Mouse (Mus musculus): ENCODE results near the gene Phf24. TPM values are rescaled to one million over a fixed set of nuclear protein-coding genes. Genes with fewer than 3 reads are reported as not detected.

The Phf24 gene
- total and polyA plus RNA-seq, 3 experiments, result 0.04 to 0.98 TPM; not detected in 1

- Histone ChIP-seq H3K4me3 (ENCODE audit: low read depth, low read length) (no peak overlapping the region), H3K36me3 (replicated peaks) (no peaks in the 10 kb centered on the region), H3K9me3 (replicated peaks) (no peaks in the 10 kb centered on the region), H3K27me3 (ENCODE audit: insufficient read depth, low read length) (no peaks in the 10 kb centered on the region), H3K4me1 (ENCODE audit: insufficient read depth, low read depth, low read length) (peaks cover 9% of the 10 kb centered on the region)
- DNase-seq (ENCODE audit: low spot score) (no peak), ATAC-seq (ENCODE audit: extremely low read depth, insufficient number of reproducible peaks, low FRiP score, poor library complexity, severe bottlenecking) (no peak)
- no peak for TF ChIP-seq GATA2 (IDR thresholded peaks at IDR 0.05; ENCODE audit: borderline replicate concordance, low read depth, low read length)
- no peak for TF ChIP-seq POLR2AphosphoS5 (IDR thresholded peaks at IDR 0.05; ENCODE audit: insufficient replicate concordance, low read depth, low read length)
- no peak for TF ChIP-seq GATA1 (IDR thresholded peaks at IDR 0.05; ENCODE audit: borderline replicate concordance, low read length)
- no peak for TF ChIP-seq CTCF (IDR thresholded peaks at IDR 0.05; ENCODE audit: low read depth, low read length)
- TF ChIP-seq TAL1 (conservative IDR thresholded peaks at IDR 0.05; ENCODE audit: low read depth, low read length), result no peak
Observed at GRCm38 (mm10) chr4:42888806-42889205, 27.7 kb upstream of the Phf24 start.

GRCm38 (mm10) chr4:42891176-42891575 lies 25.3 kb upstream of the Phf24 start:
- no peaks in the 10 kb centered on the region for H3K9me3 ChIP-seq (replicated peaks)
- DNase-seq (ENCODE audit: low spot score) (no peak), ATAC-seq (ENCODE audit: extremely low read depth, insufficient number of reproducible peaks, low FRiP score, poor library complexity, severe bottlenecking) (no peak)
- H3K27me3 ChIP-seq (ENCODE audit: insufficient read depth, low read length), result no peaks in the 10 kb centered on the region
- H3K4me1 ChIP-seq (ENCODE audit: insufficient read depth, low read depth, low read length), result peaks cover 10% of the 10 kb centered on the region; the same call in 1 of the 2 replicates
- no peak overlapping the region for H3K4me3 ChIP-seq (ENCODE audit: low read depth, low read length)
- no peaks in the 10 kb centered on the region for H3K36me3 ChIP-seq (replicated peaks)
- TF ChIP-seq GATA2 (IDR thresholded peaks at IDR 0.05; ENCODE audit: borderline replicate concordance, low read depth, low read length), result no peak
- no peak for TF ChIP-seq TAL1 (conservative IDR thresholded peaks at IDR 0.05; ENCODE audit: low read depth, low read length)
- TF ChIP-seq CTCF (IDR thresholded peaks at IDR 0.05; ENCODE audit: low read depth, low read length), result no peak

- Histone ChIP-seq H3K4me1 (ENCODE audit: insufficient read depth, low read depth, low read length) (peaks cover 10% of the 10 kb centered on the region; the same call in 1 of the 2 replicates), H3K27me3 (ENCODE audit: insufficient read depth, low read length) (no peaks in the 10 kb centered on the region; the same call in 1 of the 2 replicates), H3K4me3 (ENCODE audit: low read depth, low read length) (no peak overlapping the region), H3K36me3 (replicated peaks) (no peaks in the 10 kb centered on the region), H3K9me3 (replicated peaks) (no peaks in the 10 kb centered on the region)
- ATAC-seq (ENCODE audit: extremely low read depth, insufficient number of reproducible peaks, low FRiP score, poor library complexity, severe bottlenecking) (no peak), DNase-seq (ENCODE audit: low spot score) (no peak)
- TF ChIP-seq GATA1 (IDR thresholded peaks at IDR 0.05; ENCODE audit: borderline replicate concordance, low read length), result no peak
- TF ChIP-seq TAL1 (conservative IDR thresholded peaks at IDR 0.05; ENCODE audit: low read depth, low read length), result no peak
- TF ChIP-seq CTCF (IDR thresholded peaks at IDR 0.05; ENCODE audit: low read depth, low read length), result no peak
- TF ChIP-seq GATA2 (IDR thresholded peaks at IDR 0.05; ENCODE audit: borderline replicate concordance, low read depth, low read length), result no peak
- TF ChIP-seq POLR2AphosphoS5 (IDR thresholded peaks at IDR 0.05; ENCODE audit: insufficient replicate concordance, low read depth, low read length), result no peak
Observed at GRCm38 (mm10) chr4:42895118-42895517, 21.3 kb upstream of the Phf24 start.

DNA sequence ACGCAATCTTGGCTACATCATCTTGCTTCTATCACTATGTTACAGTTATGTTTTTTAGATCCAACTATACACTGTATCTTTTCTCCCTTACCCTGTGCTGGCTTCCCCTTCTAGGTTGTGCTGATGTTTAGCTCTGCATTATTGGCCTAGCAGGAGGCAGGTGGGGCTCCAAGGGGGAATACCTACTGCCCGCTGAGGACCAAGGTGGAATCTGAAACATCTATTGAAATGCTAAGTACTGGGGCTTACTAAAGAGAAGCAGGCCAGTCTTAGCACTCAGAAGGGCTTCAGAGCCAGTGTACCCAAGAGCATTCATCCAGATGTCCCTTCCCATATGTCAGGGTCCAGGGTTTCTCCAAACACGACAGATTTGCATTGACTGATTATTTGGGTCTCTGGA lies 17.5 kb upstream of the Phf24 start:
- TF ChIP-seq CTCF (IDR thresholded peaks at IDR 0.05; ENCODE audit: low read depth, low read length), result no peak
- TF ChIP-seq POLR2AphosphoS5 (IDR thresholded peaks at IDR 0.05; ENCODE audit: insufficient replicate concordance, low read depth, low read length), result no peak
- TF ChIP-seq TAL1 (conservative IDR thresholded peaks at IDR 0.05; ENCODE audit: low read depth, low read length), result no peak
- TF ChIP-seq GATA2 (IDR thresholded peaks at IDR 0.05; ENCODE audit: borderline replicate concordance, low read depth, low read length), result no peak
- no peak for TF ChIP-seq GATA1 (IDR thresholded peaks at IDR 0.05; ENCODE audit: borderline replicate concordance, low read length)
- DNase-seq (ENCODE audit: low spot score), result no peak
- Histone ChIP-seq H3K36me3 (replicated peaks) (no peaks in the 10 kb centered on the region), H3K27me3 (ENCODE audit: insufficient read depth, low read length) (no peaks in the 10 kb centered on the region; the same call in none of the 2 replicates), H3K4me3 (ENCODE audit: low read depth, low read length) (no peak overlapping the region), H3K4me1 (ENCODE audit: insufficient read depth, low read depth, low read length) (peaks cover 28% of the 10 kb centered on the region), H3K9me3 (replicated peaks) (no peaks in the 10 kb centered on the region)
- no peak for ATAC-seq (ENCODE audit: extremely low read depth, insufficient number of reproducible peaks, low FRiP score, poor library complexity, severe bottlenecking)

DNA sequence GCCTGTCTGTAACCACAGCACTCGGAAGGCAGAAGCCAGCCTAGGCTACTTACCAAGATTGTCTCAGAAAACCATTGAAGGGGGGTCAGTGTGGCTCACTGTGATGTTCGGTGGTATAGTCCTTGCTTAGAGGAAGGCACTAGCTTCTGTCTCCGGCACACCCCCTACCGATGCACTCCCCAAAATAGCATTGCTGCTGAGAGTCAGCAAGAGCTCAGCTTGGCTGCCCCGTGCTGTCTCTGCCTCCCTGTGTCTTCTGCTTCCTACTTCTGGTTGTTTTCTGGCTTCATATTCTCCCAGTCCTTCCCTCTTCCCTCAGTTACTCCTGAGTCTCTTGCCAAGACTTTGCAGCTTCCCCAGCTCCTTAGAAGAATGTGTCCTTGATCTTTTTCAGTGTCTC lies 15.6 kb upstream of the Phf24 start:
- no peak for TF ChIP-seq GATA1 (IDR thresholded peaks at IDR 0.05; ENCODE audit: borderline replicate concordance, low read length)
- TF ChIP-seq CTCF (IDR thresholded peaks at IDR 0.05; ENCODE audit: low read depth, low read length), result no peak
- TF ChIP-seq TAL1 (conservative IDR thresholded peaks at IDR 0.05; ENCODE audit: low read depth, low read length), result no peak
- no peak for TF ChIP-seq POLR2AphosphoS5 (IDR thresholded peaks at IDR 0.05; ENCODE audit: insufficient replicate concordance, low read depth, low read length)
- TF ChIP-seq GATA2 (IDR thresholded peaks at IDR 0.05; ENCODE audit: borderline replicate concordance, low read depth, low read length), result no peak
- no peaks in the 10 kb centered on the region; the same call in none of the 2 replicates for H3K27me3 ChIP-seq (ENCODE audit: insufficient read depth, low read length)
- no peak for ATAC-seq (ENCODE audit: extremely low read depth, insufficient number of reproducible peaks, low FRiP score, poor library complexity, severe bottlenecking)
- no peak for DNase-seq (ENCODE audit: low spot score)
- H3K4me3 ChIP-seq (ENCODE audit: low read depth, low read length), result no peak overlapping the region
- no peaks in the 10 kb centered on the region for H3K36me3 ChIP-seq (replicated peaks)
- H3K4me1 ChIP-seq (ENCODE audit: insufficient read depth, low read depth, low read length), result peaks cover 29% of the 10 kb centered on the region
- no peaks in the 10 kb centered on the region for H3K9me3 ChIP-seq (replicated peaks)

DNA sequence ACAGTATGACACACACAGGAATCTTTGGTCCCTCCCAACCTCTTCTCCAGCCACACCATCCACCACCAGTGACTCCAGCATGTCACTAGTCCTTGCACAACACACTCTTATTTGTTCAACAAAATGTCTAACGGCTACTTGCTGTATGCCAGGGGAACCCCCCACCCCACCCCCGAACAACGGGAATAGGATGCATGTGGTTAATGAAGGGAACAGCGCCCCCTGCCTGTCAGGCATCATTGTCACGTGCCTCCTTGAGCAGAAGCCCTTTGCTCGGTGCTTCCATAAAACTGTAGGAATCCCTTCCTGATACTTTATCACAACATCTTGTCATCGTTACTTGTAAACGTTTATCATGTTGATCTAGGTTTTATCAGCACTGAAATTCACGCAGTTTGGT lies 14.3 kb upstream of the Phf24 start:
- H3K36me3 ChIP-seq (replicated peaks), result no peaks in the 10 kb centered on the region
- no peaks in the 10 kb centered on the region; the same call in none of the 2 replicates for H3K27me3 ChIP-seq (ENCODE audit: insufficient read depth, low read length)
- no peak overlapping the region for H3K4me3 ChIP-seq (ENCODE audit: low read depth, low read length)
- DNase-seq (ENCODE audit: low spot score), result no peak
- TF ChIP-seq CTCF (IDR thresholded peaks at IDR 0.05; ENCODE audit: low read depth, low read length), result peak; percentile 79
- no peak for TF ChIP-seq TAL1 (conservative IDR thresholded peaks at IDR 0.05; ENCODE audit: low read depth, low read length)
- no peak for ATAC-seq (ENCODE audit: extremely low read depth, insufficient number of reproducible peaks, low FRiP score, poor library complexity, severe bottlenecking)
- no peaks in the 10 kb centered on the region for H3K9me3 ChIP-seq (replicated peaks)
- peaks cover 29% of the 10 kb centered on the region for H3K4me1 ChIP-seq (ENCODE audit: insufficient read depth, low read depth, low read length)

DNA sequence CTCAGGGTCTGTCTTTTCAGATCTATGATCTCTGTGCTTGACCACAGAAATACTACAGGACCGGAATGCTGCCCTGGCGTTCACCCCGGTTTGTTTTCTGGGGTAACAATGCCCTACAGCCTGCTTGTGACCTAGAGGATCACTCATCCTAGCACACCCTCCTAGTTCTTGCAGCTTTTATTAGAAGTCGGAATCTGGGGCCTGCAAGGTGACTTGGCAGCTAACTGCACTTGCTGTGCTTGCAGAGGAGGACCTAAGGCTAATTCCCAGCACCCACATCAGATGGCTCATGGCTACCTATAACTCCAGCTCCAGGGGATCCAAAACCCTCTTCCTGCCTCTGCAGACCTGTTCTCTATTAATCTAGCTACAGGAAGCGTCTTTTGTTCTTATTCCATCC lies 13.7 kb upstream of the Phf24 start:
- DNase-seq (ENCODE audit: low spot score) (no peak), ATAC-seq (ENCODE audit: extremely low read depth, insufficient number of reproducible peaks, low FRiP score, poor library complexity, severe bottlenecking) (no peak)
- H3K27me3 ChIP-seq (ENCODE audit: insufficient read depth, low read length), result no peaks in the 10 kb centered on the region; the same call in none of the 2 replicates
- H3K4me1 ChIP-seq (ENCODE audit: insufficient read depth, low read depth, low read length), result peaks cover 29% of the 10 kb centered on the region
- no peaks in the 10 kb centered on the region for H3K9me3 ChIP-seq (replicated peaks)
- H3K4me3 ChIP-seq (ENCODE audit: low read depth, low read length), result no peak overlapping the region
- H3K36me3 ChIP-seq (replicated peaks), result no peaks in the 10 kb centered on the region
- no peak for TF ChIP-seq POLR2AphosphoS5 (IDR thresholded peaks at IDR 0.05; ENCODE audit: insufficient replicate concordance, low read depth, low read length)
- TF ChIP-seq CTCF (IDR thresholded peaks at IDR 0.05; ENCODE audit: low read depth, low read length), result no peak
- no peak for TF ChIP-seq GATA1 (IDR thresholded peaks at IDR 0.05; ENCODE audit: borderline replicate concordance, low read length)
- no peak for TF ChIP-seq GATA2 (IDR thresholded peaks at IDR 0.05; ENCODE audit: borderline replicate concordance, low read depth, low read length)
- TF ChIP-seq TAL1 (conservative IDR thresholded peaks at IDR 0.05; ENCODE audit: low read depth, low read length), result no peak
